Mouse (Mus musculus): ENCODE data around the gene Cfap99. TPM values are rescaled to one million over a fixed set of nuclear protein-coding genes. Genes with fewer than 3 reads are reported as not detected.

Cfap99 gene
- polyA plus RNA-seq, 1 experiment from 2014 or later: 0.07 TPM

DNA sequence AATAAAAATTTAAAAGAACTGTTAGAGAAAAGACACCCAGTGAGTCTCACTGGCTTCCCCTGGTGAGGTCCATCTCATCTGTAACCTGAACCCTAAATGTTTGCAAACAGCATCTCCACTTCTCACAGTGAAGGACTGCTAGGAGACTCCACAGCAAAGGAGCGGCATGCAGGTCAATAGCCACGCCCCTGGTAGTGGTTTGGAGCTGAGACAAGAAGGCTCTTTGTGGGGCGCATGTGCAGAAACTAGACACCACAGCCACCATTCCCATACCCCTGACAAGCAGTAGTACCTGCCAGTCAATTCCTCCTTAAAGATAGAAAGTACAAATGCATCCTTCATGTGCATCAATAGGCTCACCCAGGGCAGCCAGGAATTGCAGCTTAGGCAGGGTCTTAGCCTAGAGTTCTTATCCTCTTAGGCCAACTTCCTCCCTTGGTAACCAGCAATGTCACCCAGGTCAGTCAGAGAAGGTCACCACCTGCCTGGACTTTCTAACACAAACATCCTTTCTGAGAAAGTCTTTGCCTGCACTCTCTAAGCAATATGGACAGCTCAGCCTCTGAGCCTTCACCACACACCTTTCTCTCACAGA, 4.1 kb upstream of the Cfap99 start:
- Histone ChIP-seq H3K9ac (ENCODE audit: low read depth, low read length) (no peak overlapping the region), H3K4me2 (no peak overlapping the region), H3K27me3 (ENCODE audit: control insufficient read depth, insufficient read depth, low read length) (peaks cover 40% of the 10 kb centered on the region), H3K27ac (ENCODE audit: low read depth, low read length) (no peak overlapping the region), H3K9me3 (replicated peaks; ENCODE audit: control insufficient read depth, low read length) (no peaks in the 10 kb centered on the region), H3K4me3 (ENCODE audit: low read depth, low read length) (no peak overlapping the region), H3K36me3 (ENCODE audit: control insufficient read depth, insufficient read depth, low read length) (no peaks in the 10 kb centered on the region), H3K4me1 (ENCODE audit: control insufficient read depth, insufficient read depth, low read length) (peaks cover 10% of the 10 kb centered on the region)
- no peak for ATAC-seq (replicated peaks; ENCODE audit: insufficient number of reproducible peaks, low FRiP score, low TSS enrichment)
- WGBS (ENCODE audit: insufficient replicate concordance): 45% methylated on average over 3 of the region's 3 CpGs

DNA sequence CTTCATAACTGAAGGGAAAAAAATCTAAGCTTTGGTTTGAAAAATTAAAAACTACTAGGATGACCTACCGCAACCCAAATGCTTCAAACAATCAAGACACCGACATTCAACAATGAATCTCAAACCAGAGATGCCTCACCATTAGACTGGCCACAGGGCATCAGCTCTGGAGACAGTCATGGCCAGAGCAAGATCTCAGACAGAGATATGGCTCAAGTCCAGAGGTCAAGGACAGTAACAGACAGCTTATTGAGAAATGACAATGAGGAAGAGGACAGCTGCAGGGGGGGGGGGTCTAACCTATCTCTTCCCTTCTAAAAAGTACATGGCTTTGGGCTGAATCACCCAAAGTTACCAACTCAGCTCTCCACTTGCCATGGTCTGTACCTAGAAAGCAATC, 3.1 kb upstream of the Cfap99 start:
- 82% methylated on average over 2 of the region's 2 CpGs for WGBS (ENCODE audit: insufficient replicate concordance)
- Histone ChIP-seq H3K27me3 (ENCODE audit: control insufficient read depth, insufficient read depth, low read length) (peaks cover 48% of the 10 kb centered on the region), H3K4me2 (no peak overlapping the region), H3K36me3 (ENCODE audit: control insufficient read depth, insufficient read depth, low read length) (no peaks in the 10 kb centered on the region), H3K9me3 (replicated peaks; ENCODE audit: control insufficient read depth, low read length) (no peaks in the 10 kb centered on the region), H3K9ac (ENCODE audit: low read depth, low read length) (no peak overlapping the region), H3K4me1 (ENCODE audit: control insufficient read depth, insufficient read depth, low read length) (peaks cover 10% of the 10 kb centered on the region), H3K27ac (ENCODE audit: low read depth, low read length) (no peak overlapping the region), H3K4me3 (ENCODE audit: low read depth, low read length) (no peak overlapping the region)
- ATAC-seq (replicated peaks; ENCODE audit: insufficient number of reproducible peaks, low FRiP score, low TSS enrichment): no peak

DNA sequence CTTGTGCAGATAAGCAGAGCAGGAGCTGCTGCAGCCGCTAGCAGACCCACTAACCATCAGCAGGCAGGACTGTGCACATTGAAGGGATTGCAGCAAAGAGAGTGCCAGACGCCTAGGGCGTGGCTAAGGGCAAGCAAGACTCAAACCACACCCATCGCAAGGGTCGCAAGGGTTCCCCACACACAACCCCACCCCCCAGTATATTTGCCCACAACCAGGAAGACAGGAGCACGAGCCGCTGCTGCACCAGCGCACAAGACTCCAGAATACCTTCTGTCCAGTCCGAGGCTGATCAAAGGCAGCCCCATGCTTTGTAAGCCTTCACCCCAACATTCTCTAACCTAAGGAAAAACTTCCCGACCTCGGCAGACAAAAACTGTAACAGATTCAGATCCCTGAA, 1.9 kb upstream of the Cfap99 start:
- WGBS (ENCODE audit: insufficient replicate concordance): 3% methylated on average over 11 of the region's 11 CpGs
- Histone ChIP-seq H3K36me3 (ENCODE audit: control insufficient read depth, insufficient read depth, low read length) (no peaks in the 10 kb centered on the region), H3K9ac (ENCODE audit: low read depth, low read length) (no peak overlapping the region), H3K4me2 (peak overlapping the region; percentile 72), H3K27ac (ENCODE audit: low read depth, low read length) (no peak overlapping the region), H3K27me3 (ENCODE audit: control insufficient read depth, insufficient read depth, low read length) (peaks cover 57% of the 10 kb centered on the region), H3K9me3 (replicated peaks; ENCODE audit: control insufficient read depth, low read length) (no peaks in the 10 kb centered on the region), H3K4me1 (ENCODE audit: control insufficient read depth, insufficient read depth, low read length) (peaks cover 10% of the 10 kb centered on the region), H3K4me3 (ENCODE audit: low read depth, low read length) (peak overlapping the region; percentile 47)
- ATAC-seq (replicated peaks; ENCODE audit: insufficient number of reproducible peaks, low FRiP score, low TSS enrichment): no peak

DNA sequence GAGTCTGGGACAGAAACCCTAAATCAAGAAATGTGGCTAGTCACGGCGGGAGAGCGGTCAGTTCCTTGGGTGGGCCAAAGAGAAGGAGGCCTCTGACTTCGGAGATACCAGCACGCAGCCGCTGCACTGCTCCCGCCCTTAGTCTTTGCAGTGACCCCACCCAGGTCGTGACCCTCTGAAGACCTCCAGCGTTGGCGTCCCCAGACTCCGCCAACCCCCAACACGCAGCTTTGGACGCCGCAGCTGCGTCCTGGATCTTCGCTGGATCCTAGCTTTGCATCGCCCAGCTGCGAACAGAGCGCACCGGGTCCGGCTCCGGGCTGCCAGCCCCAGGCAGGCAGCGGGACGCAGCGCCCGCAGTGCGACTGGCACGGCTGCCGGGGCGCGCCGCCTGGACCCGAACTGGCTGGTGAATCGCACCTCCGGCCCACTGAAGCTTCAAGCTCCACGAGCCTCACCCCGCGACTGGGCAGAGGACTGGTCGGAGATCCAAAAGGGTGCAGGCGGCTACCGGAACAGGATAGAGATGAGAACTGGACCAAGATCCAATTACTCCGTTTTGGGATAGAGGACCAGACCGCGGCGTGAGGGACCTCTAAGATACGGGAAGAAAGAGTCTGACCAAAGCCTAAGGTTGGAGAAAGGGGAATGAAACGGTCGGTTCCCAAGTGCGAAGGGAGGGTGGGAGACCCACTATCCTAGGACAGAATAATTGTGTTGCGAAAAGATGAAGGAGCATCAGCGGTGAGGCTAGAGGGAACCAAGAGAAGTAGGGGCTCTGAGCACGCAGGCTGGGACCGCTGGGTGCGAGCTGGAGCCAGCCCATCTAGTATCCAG, 1.2 kb upstream of the Cfap99 start:
- peak overlapping the region; percentile 47 for H3K4me3 ChIP-seq (ENCODE audit: low read depth, low read length)
- no peak overlapping the region for H3K27ac ChIP-seq (ENCODE audit: low read depth, low read length)
- no peak for ATAC-seq (replicated peaks; ENCODE audit: insufficient number of reproducible peaks, low FRiP score, low TSS enrichment)
- H3K4me2 ChIP-seq: peak overlapping the region; percentile 72
- peaks cover 10% of the 10 kb centered on the region for H3K4me1 ChIP-seq (ENCODE audit: control insufficient read depth, insufficient read depth, low read length)
- 2% methylated on average over 54 of the region's 54 CpGs for WGBS (ENCODE audit: insufficient replicate concordance)
- H3K9ac ChIP-seq (ENCODE audit: low read depth, low read length): peak overlapping the region; percentile 59
- no peaks in the 10 kb centered on the region for H3K36me3 ChIP-seq (ENCODE audit: control insufficient read depth, insufficient read depth, low read length)
- H3K27me3 ChIP-seq (ENCODE audit: control insufficient read depth, insufficient read depth, low read length): peaks cover 62% of the 10 kb centered on the region
- H3K9me3 ChIP-seq (replicated peaks; ENCODE audit: control insufficient read depth, low read length): no peaks in the 10 kb centered on the region

DNA sequence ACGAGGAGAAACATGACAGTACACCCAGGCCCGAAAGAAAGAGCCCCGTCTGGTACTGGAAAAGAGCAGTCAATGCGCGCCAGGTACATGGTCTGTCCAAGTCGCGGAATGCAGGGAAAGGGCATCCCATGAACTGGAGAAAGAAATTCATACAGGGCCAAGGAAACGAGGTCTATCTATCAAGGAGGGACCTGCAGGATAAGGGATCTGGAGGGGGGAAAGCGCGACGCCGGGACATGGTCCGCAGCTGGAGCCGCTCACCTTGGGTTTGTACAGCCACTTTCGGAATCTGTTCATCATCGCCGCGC, 608 bp upstream of the Cfap99 start:
- H3K27ac ChIP-seq (ENCODE audit: low read depth, low read length): no peak overlapping the region
- peak overlapping the region; percentile 72 for H3K4me2 ChIP-seq
- no peak overlapping the region for H3K9ac ChIP-seq (ENCODE audit: low read depth, low read length)
- no peaks in the 10 kb centered on the region for H3K36me3 ChIP-seq (ENCODE audit: control insufficient read depth, insufficient read depth, low read length)
- ATAC-seq (replicated peaks; ENCODE audit: insufficient number of reproducible peaks, low FRiP score, low TSS enrichment): no peak
- 2% methylated on average over 18 of the region's 18 CpGs for WGBS (ENCODE audit: insufficient replicate concordance)
- H3K4me3 ChIP-seq (ENCODE audit: low read depth, low read length): peak overlapping the region; percentile 47
- H3K9me3 ChIP-seq (replicated peaks; ENCODE audit: control insufficient read depth, low read length): no peaks in the 10 kb centered on the region
- peaks cover 10% of the 10 kb centered on the region for H3K4me1 ChIP-seq (ENCODE audit: control insufficient read depth, insufficient read depth, low read length)
- peaks cover 62% of the 10 kb centered on the region for H3K27me3 ChIP-seq (ENCODE audit: control insufficient read depth, insufficient read depth, low read length)

DNA sequence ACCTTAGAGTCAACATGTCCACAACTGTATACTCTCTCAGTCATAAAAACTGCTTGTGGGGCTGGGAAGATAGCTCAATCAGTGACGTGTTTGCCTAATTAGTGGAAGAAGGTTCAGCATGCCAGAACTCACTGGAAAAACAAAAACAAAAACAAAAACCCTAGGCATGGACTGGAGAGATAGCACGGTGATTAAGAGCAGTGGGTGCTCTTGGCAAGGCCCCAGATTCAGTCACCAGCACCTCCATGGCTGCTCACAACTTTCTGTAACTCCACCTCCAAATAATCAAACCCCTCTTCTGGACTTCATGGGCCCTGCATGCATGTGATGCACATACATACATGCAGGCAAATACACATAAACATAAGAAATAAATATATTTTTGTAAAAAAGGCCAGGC, 886 bp downstream of the Cfap99 start:
- Histone ChIP-seq H3K9me3 (replicated peaks; ENCODE audit: control insufficient read depth, low read length) (no peaks in the 10 kb centered on the region), H3K9ac (ENCODE audit: low read depth, low read length) (no peak overlapping the region), H3K4me2 (no peak overlapping the region), H3K36me3 (ENCODE audit: control insufficient read depth, insufficient read depth, low read length) (no peaks in the 10 kb centered on the region), H3K27me3 (ENCODE audit: control insufficient read depth, insufficient read depth, low read length) (peaks cover 62% of the 10 kb centered on the region), H3K4me1 (ENCODE audit: control insufficient read depth, insufficient read depth, low read length) (peaks cover 10% of the 10 kb centered on the region), H3K4me3 (ENCODE audit: low read depth, low read length) (no peak overlapping the region), H3K27ac (ENCODE audit: low read depth, low read length) (no peak overlapping the region)
- ATAC-seq (replicated peaks; ENCODE audit: insufficient number of reproducible peaks, low FRiP score, low TSS enrichment): no peak
- 64% methylated on average over 2 of the region's 2 CpGs for WGBS (ENCODE audit: insufficient replicate concordance)

DNA sequence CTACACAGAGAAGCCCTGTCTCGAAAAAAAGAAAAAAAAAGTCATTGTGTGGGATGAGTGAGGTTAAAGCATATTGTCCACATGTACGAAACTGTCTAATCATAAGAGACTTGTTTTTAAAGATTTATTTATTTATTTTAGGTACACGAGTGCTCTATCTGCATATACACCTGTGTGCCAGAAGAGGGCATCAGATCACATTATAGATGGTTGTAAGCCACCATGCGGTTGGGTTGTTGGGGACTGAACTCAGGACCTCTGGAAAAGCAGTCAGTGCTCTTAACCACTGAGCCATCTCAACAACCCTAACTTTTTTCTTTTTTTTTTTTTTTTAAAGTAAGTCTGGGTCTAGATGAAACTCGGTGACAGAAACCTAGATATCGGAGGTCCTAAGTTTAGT, 5.0 kb downstream of the Cfap99 start:
- H3K27me3 ChIP-seq (ENCODE audit: control insufficient read depth, insufficient read depth, low read length): peaks cover 33% of the 10 kb centered on the region
- ATAC-seq (replicated peaks; ENCODE audit: insufficient number of reproducible peaks, low FRiP score, low TSS enrichment): no peak
- no peak overlapping the region for H3K9ac ChIP-seq (ENCODE audit: low read depth, low read length)
- peaks cover 8% of the 10 kb centered on the region; the same call in 1 of the 2 replicates for H3K4me1 ChIP-seq (ENCODE audit: control insufficient read depth, insufficient read depth, low read length)
- no peak overlapping the region for H3K27ac ChIP-seq (ENCODE audit: low read depth, low read length)
- H3K9me3 ChIP-seq (replicated peaks; ENCODE audit: control insufficient read depth, low read length): no peaks in the 10 kb centered on the region
- H3K36me3 ChIP-seq (ENCODE audit: control insufficient read depth, insufficient read depth, low read length): no peaks in the 10 kb centered on the region
- no peak overlapping the region for H3K4me3 ChIP-seq (ENCODE audit: low read depth, low read length)
- WGBS (ENCODE audit: insufficient replicate concordance): 76% methylated on average over 6 of the region's 6 CpGs
- no peak overlapping the region for H3K4me2 ChIP-seq

DNA sequence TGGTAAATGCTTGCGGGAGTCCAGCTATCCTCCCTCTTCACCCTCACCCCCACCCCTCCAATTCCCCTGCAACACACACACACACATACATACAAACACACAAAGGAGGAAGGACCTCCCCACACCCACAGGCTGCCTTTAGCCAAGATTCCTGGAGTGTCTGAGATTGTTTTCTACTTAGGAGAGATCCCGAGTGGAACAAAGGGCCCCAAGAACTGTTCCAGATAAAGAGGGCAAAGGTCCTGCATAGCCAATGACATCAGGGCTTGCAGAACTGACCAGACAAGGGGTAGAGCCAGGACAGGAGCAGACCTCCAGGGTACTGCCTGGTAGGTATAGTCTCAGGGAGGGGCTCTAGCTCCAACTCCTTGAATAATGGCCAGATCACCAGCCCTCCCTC, 6.3 kb downstream of the Cfap99 start:
- Histone ChIP-seq H3K9me3 (replicated peaks; ENCODE audit: control insufficient read depth, low read length) (no peaks in the 10 kb centered on the region), H3K36me3 (ENCODE audit: control insufficient read depth, insufficient read depth, low read length) (no peaks in the 10 kb centered on the region), H3K4me1 (ENCODE audit: control insufficient read depth, insufficient read depth, low read length) (peaks cover 8% of the 10 kb centered on the region; the same call in 1 of the 2 replicates), H3K27me3 (ENCODE audit: control insufficient read depth, insufficient read depth, low read length) (peaks cover 21% of the 10 kb centered on the region), H3K27ac (ENCODE audit: low read depth, low read length) (no peak overlapping the region), H3K9ac (ENCODE audit: low read depth, low read length) (no peak overlapping the region), H3K4me3 (ENCODE audit: low read depth, low read length) (no peak overlapping the region), H3K4me2 (no peak overlapping the region)
- no peak for ATAC-seq (replicated peaks; ENCODE audit: insufficient number of reproducible peaks, low FRiP score, low TSS enrichment)
- WGBS (ENCODE audit: insufficient replicate concordance): 26% methylated on average over 2 of the region's 2 CpGs

DNA sequence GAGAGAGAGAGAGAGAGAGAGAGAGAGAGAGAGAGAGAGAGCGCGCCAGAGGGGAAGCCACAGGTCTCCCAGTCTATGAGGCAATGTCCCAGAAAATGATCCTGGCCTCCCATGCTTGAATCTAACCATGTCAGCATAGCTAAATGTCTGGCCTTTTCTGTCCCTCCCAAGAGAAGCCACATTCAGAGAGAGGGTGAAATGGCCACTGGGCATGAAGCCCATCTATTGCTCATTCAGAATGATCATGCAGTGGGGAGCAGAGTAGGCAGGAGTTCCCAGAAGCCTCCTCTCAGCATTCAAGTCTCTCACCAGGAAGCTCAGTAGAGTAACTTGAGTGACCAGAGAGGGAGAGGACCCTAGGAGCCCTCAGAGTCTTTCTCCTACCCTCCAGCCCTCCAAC, 6.7 kb downstream of the Cfap99 start:
- H3K27ac ChIP-seq (ENCODE audit: low read depth, low read length): no peak overlapping the region

More for the DNA sequence above, 6.7 kb downstream of the Cfap99 start:
- Histone ChIP-seq H3K36me3 (ENCODE audit: control insufficient read depth, insufficient read depth, low read length) (no peaks in the 10 kb centered on the region), H3K27me3 (ENCODE audit: control insufficient read depth, insufficient read depth, low read length) (peaks cover 17% of the 10 kb centered on the region), H3K9ac (ENCODE audit: low read depth, low read length) (no peak overlapping the region), H3K4me3 (ENCODE audit: low read depth, low read length) (no peak overlapping the region), H3K4me1 (ENCODE audit: control insufficient read depth, insufficient read depth, low read length) (peaks cover 8% of the 10 kb centered on the region; the same call in 1 of the 2 replicates), H3K4me2 (no peak overlapping the region), H3K9me3 (replicated peaks; ENCODE audit: control insufficient read depth, low read length) (no peaks in the 10 kb centered on the region)
- no peak for ATAC-seq (replicated peaks; ENCODE audit: insufficient number of reproducible peaks, low FRiP score, low TSS enrichment)
- 68% methylated on average over 2 of the region's 2 CpGs for WGBS (ENCODE audit: insufficient replicate concordance)

Data from heart, embryonic 11.5 days (tissue).